Mouse (Mus musculus): ENCODE results near the gene Gclm.

GRCm38 (mm10) chr3:122293954-122294850 lies 48.8 kb downstream of the Gclm start, which contains the start of gene Bcar3:
- no peak for TF ChIP-seq POLR2A (IDR thresholded peaks at IDR 0.05; ENCODE audit: low read depth, low read length)
- no peak for TF ChIP-seq CTCF (conservative IDR thresholded peaks at IDR 0.05; ENCODE audit: insufficient read depth, insufficient read length, low read depth, low read length)
